Mouse (Mus musculus): Measurements from ENCODE around the gene Ubp1.

GRCm38 (mm10) chr9:114006801-114007200, 76.1 kb downstream of the Ubp1 start:
- no peak for TF ChIP-seq CTCF (IDR thresholded peaks at IDR 0.05; ENCODE audit: low read depth)
- no peak for TF ChIP-seq EP300 (IDR thresholded peaks at IDR 0.05; ENCODE audit: low read depth)
